Mouse (Mus musculus) midbrain, embryonic 16.5 days (tissue): ENCODE results near the gene Lrrc26. TPM values are rescaled to one million over a fixed set of nuclear protein-coding genes. Genes with fewer than 3 reads are reported as not detected.

Experiments used
- ATAC-seq: fragments of 200-750 bp; cut with Nextera tagmentation; 2 replicates; pipeline ENCODE4 v1.8.0; 2017; ENCODE audit warnings: moderate TSS enrichment
- H3K27ac ChIP-seq: fragments of 300-500 bp; sonication (generic); 2 replicates; pipeline ENCODE4 v1.5.1; 2014; ENCODE audit warnings: mild to moderate bottlenecking, low read length, mixed read lengths
- H3K27me3 ChIP-seq: fragments of 300-500 bp; sonication (generic); 2 replicates; pipeline ENCODE4 v1.6.1; 2014; ENCODE audit warnings: low read depth, low read length, mixed read lengths; ENCODE audit not compliant: control insufficient read depth, insufficient read depth
- H3K36me3 ChIP-seq: fragments of 300-500 bp; sonication (generic); 2 replicates; pipeline ENCODE4 v1.6.1; 2014; ENCODE audit warnings: mild to moderate bottlenecking, low read length, moderate library complexity, mixed read lengths; ENCODE audit not compliant: control insufficient read depth, insufficient read depth
- H3K4me1 ChIP-seq: fragments of 300-500 bp; sonication (generic); 2 replicates; pipeline ENCODE4 v1.6.1; 2014; ENCODE audit warnings: mild to moderate bottlenecking, low read length, mixed read lengths; ENCODE audit not compliant: control insufficient read depth, insufficient read depth
- H3K4me2 ChIP-seq: fragments of 300-500 bp; sonication (generic); 2 replicates; pipeline ENCODE4 v1.6.1; 2014; ENCODE audit warnings: mild to moderate bottlenecking, low read length, mixed read lengths
- H3K4me3 ChIP-seq: fragments of 300-500 bp; sonication (generic); 2 replicates; pipeline ENCODE4 v1.5.1; 2014; ENCODE audit warnings: low read depth, mild to moderate bottlenecking, low read length, moderate library complexity, mixed read lengths
- H3K9ac ChIP-seq: fragments of 300-500 bp; sonication (generic); 2 replicates; pipeline ENCODE4 v1.6.1; 2014; ENCODE audit warnings: low read depth, low read length, mixed read lengths
- H3K9me3 ChIP-seq: fragments of 300-500 bp; sonication (generic); replicated peaks from 2 replicates; pipeline ENCODE4 v1.6.1; 2014; ENCODE audit warnings: mild to moderate bottlenecking, low read length, mixed read lengths; ENCODE audit not compliant: control insufficient read depth, poor library complexity, severe bottlenecking
- WGBS: fragments of 180-500 bp; shearing (Covaris S2); extraction: QIAGEN DNeasy Blood & Tissue Kit; methylation state at CpG from one replicate; pipeline ENCODE4 v1.1.7; 2014; 5-methylcytosine and 5-hydroxymethylcytosine counted together
- polyA plus RNA-seq: library from polyadenylated mRNA; unstranded; fragments of >200 nt; fragmentation: Nextera tagmentation; extraction: Ambion mirVana; gene quantifications from 2 replicates; pipeline ENCODE4 v1.2.1, GENCODE M21; 2015

Lrrc26 gene
- polyA plus RNA-seq, 1 experiment from 2014 or later, result not detected

GRCm38 (mm10) chr2:25318971-25319773 lies 29.5 kb downstream of the Lrrc26 start, which contains the start of gene Grin1:
Grin1 (minus strand) TSS chr2:25319187.
- Histone ChIP-seq H3K36me3 (no peaks in the 10 kb centered on the region), H3K27me3 (peaks cover 25% of the 10 kb centered on the region), H3K9ac (peak within 1 kb of the TSS; percentile 83), H3K4me1 (peaks cover 18% of the 10 kb centered on the region), H3K4me2 (peak within 1 kb of the TSS; percentile 77), H3K27ac (peak within 1 kb of the TSS; percentile 87), H3K9me3 (no peaks in the 10 kb centered on the region), H3K4me3 (peak within 1 kb of the TSS; percentile 69)
- peak; percentile 82 for ATAC-seq
- 9% methylated on average over 58 of the region's 58 CpGs for WGBS

- WGBS, result 42% methylated on average over 2 of the region's 2 CpGs
Observed at GRCm38 (mm10) chr2:25320084-25320483, 30.4 kb downstream of the Lrrc26 start.

GRCm38 (mm10) chr2:25326036-25326435 lies 36.3 kb downstream of the Lrrc26 start:
- Histone ChIP-seq H3K4me3 (no peak overlapping the region), H3K27ac (no peak overlapping the region), H3K36me3 (no peaks in the 10 kb centered on the region), H3K9me3 (no peaks in the 10 kb centered on the region), H3K27me3 (peaks cover 7% of the 10 kb centered on the region), H3K4me1 (0 out of 2 replicates have a peak, but pooled peaks cover under 1% of the 10 kb centered on the region), H3K4me2 (no peak overlapping the region), H3K9ac (no peak overlapping the region)
- no peak for ATAC-seq
- 75% methylated on average over 2 of the region's 2 CpGs for WGBS

More at GRCm38 (mm10) chr2:25320084-25320483, 30.4 kb downstream of the Lrrc26 start:
- no peak for ATAC-seq
- no peak overlapping the region for H3K4me2 ChIP-seq
- H3K4me1 ChIP-seq, result peaks cover 18% of the 10 kb centered on the region
- H3K9me3 ChIP-seq, result no peaks in the 10 kb centered on the region
- H3K27me3 ChIP-seq, result peaks cover 16% of the 10 kb centered on the region
- no peaks in the 10 kb centered on the region for H3K36me3 ChIP-seq
- H3K4me3 ChIP-seq, result no peak overlapping the region
- H3K9ac ChIP-seq, result 0 out of 2 replicates have a peak overlapping the region, but pooled peaks have one; percentile 10
- H3K27ac ChIP-seq, result no peak overlapping the region

- no peak overlapping the region for H3K27ac ChIP-seq
- WGBS, result 33% methylated on average over 7 of the region's 7 CpGs
- H3K9me3 ChIP-seq, result no peaks in the 10 kb centered on the region
- H3K4me3 ChIP-seq, result no peak overlapping the region
- H3K4me1 ChIP-seq, result peaks cover 10% of the 10 kb centered on the region
- H3K9ac ChIP-seq, result no peak overlapping the region
- H3K36me3 ChIP-seq, result no peaks in the 10 kb centered on the region
- H3K4me2 ChIP-seq, result no peak overlapping the region
- no peaks in the 10 kb centered on the region for H3K27me3 ChIP-seq
- ATAC-seq, result no peak
Observed at GRCm38 (mm10) chr2:25328440-25328839, 38.7 kb downstream of the Lrrc26 start.

GRCm38 (mm10) chr2:25331470-25331869 lies 41.8 kb downstream of the Lrrc26 start:
- no peak for ATAC-seq
- no peak overlapping the region for H3K27ac ChIP-seq
- 68% methylated on average over 9 of the region's 9 CpGs for WGBS
- H3K36me3 ChIP-seq, result peaks cover 19% of the 10 kb centered on the region
- peak overlapping the region; percentile 67 for H3K4me2 ChIP-seq
- H3K4me3 ChIP-seq, result peak overlapping the region; percentile 67
- no peaks in the 10 kb centered on the region for H3K9me3 ChIP-seq
- H3K27me3 ChIP-seq, result no peaks in the 10 kb centered on the region
- peak overlapping the region; percentile 88 for H3K9ac ChIP-seq
- peaks cover 16% of the 10 kb centered on the region for H3K4me1 ChIP-seq

- H3K9me3 ChIP-seq, result no peaks in the 10 kb centered on the region
- peak within 1 kb of the TSS; percentile 88 for H3K9ac ChIP-seq
- H3K27me3 ChIP-seq, result no peaks in the 10 kb centered on the region
- under 1% methylated on average over 78 of the region's 78 CpGs for WGBS
- peaks cover 16% of the 10 kb centered on the region for H3K4me1 ChIP-seq
- H3K36me3 ChIP-seq, result peaks cover 21% of the 10 kb centered on the region
- peak within 1 kb of the TSS; percentile 86 for H3K27ac ChIP-seq
- H3K4me2 ChIP-seq, result peak within 1 kb of the TSS; percentile 91
- peak; percentile 98 for ATAC-seq
- H3K4me3 ChIP-seq, result peak within 1 kb of the TSS; percentile 67
Observed at GRCm38 (mm10) chr2:25332286-25333160, 42.8 kb downstream of the Lrrc26 start, which contains the start of gene Man1b1. Man1b1 (plus strand) TSS chr2:25332338.

- no peaks in the 10 kb centered on the region for H3K27me3 ChIP-seq
- no peak for ATAC-seq
- peak overlapping the region; percentile 67 for H3K4me3 ChIP-seq
- H3K9ac ChIP-seq, result peak overlapping the region; percentile 82
- H3K36me3 ChIP-seq, result peaks cover 29% of the 10 kb centered on the region
- peaks cover 16% of the 10 kb centered on the region for H3K4me1 ChIP-seq
- H3K27ac ChIP-seq, result no peak overlapping the region
- no peaks in the 10 kb centered on the region for H3K9me3 ChIP-seq
- 85% methylated on average over 2 of the region's 2 CpGs for WGBS
- peak overlapping the region; percentile 91 for H3K4me2 ChIP-seq
Observed at GRCm38 (mm10) chr2:25333569-25333968, 43.9 kb downstream of the Lrrc26 start.

GRCm38 (mm10) chr2:25338303-25338702 lies 48.6 kb downstream of the Lrrc26 start:
- H3K27me3 ChIP-seq, result no peaks in the 10 kb centered on the region
- H3K27ac ChIP-seq, result no peak overlapping the region
- peaks cover 49% of the 10 kb centered on the region for H3K36me3 ChIP-seq
- no peaks in the 10 kb centered on the region for H3K9me3 ChIP-seq
- H3K4me2 ChIP-seq, result no peak overlapping the region
- peaks cover 6% of the 10 kb centered on the region for H3K4me1 ChIP-seq
- 92% methylated on average over 6 of the region's 6 CpGs for WGBS
- no peak overlapping the region for H3K9ac ChIP-seq
- no peak overlapping the region for H3K4me3 ChIP-seq
- no peak for ATAC-seq
